Mouse (Mus musculus) liver, postnatal 0 days (tissue): ENCODE measurements around the gene Ctbs.

Experiments
- CTCF ChIP-seq: sonication (generic); IDR thresholded peaks from 2 replicates; pipeline ENCODE4 v1.5.1; 2016; ENCODE audit warnings: antibody characterized with exemption, low read depth
- EP300 ChIP-seq: IDR thresholded peaks from 2 replicates; pipeline ENCODE4 v1.6.1; 2016; ENCODE audit warnings: antibody characterized with exemption, low read depth, mild to moderate bottlenecking

- TF ChIP-seq CTCF: no peak
- TF ChIP-seq EP300: no peak
These were observed 45.3 kb downstream of the Ctbs start for GRCm38 (mm10) chr3:146494941-146495340.
